Mouse (Mus musculus): ENCODE data around the gene Fbxo28.

The Fbxo28 gene

DNA sequence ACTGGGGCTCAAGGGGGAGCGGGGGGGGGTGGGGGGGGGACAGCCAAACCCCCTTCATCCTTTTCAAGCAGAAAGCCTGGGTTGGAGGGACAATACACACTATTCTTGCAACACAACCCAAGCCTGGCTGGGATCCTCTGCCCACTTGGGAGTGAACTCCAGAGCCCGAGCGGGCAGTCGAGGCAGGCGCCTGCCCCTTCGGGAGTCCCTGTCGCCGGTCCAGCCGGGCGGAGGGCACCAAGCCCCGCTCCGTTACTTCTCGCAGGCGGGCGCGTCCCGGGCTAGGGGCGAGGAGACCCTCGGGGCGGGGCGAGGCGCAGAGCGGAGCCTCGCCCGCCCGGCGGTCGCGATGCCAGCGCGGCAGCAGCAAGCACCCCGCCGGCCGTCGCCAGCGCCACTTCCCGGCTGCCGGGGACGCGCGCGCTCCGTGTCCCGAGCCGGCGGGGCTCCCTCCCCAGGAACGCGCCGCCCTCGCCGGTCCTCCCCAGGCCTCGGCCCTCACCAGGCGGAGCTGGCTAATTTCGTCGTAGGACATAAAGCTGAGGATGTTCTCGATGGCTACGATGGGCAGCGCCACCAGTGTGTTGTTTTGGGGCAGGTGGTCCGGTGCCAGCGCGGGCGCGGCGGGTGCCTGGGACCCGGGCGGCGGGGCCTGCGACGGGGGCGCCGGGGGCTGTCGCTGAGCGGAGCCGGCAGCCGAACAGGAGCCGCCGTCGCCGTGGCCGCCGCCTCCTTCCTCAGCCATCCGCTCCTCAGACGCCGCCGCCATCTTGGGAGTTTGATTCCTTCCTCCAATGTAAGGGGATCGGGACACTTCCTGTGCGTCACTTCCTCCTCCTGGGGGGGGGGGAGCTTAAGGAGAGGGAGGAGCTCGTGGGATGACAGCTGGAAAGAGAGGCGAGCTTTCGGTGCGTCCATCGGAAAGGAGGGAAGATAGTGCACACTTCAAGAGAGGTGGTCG is at the start of gene Fbxo28:
Fbxo28 (minus strand) TSS at position 809 of the 961 bp plus-strand sequence.
- DNase-seq (ENCODE audit: low spot score), result peak; percentile 79

- DNase-seq (ENCODE audit: low spot score), result no peak
Observed at GRCm38 (mm10) chr1:182388729-182389128, 47.3 kb upstream of the Fbxo28 start.

- DNase-seq (ENCODE audit: low spot score), result no peak
Observed at GRCm38 (mm10) chr1:182386449-182386848, 45.0 kb upstream of the Fbxo28 start.

DNA sequence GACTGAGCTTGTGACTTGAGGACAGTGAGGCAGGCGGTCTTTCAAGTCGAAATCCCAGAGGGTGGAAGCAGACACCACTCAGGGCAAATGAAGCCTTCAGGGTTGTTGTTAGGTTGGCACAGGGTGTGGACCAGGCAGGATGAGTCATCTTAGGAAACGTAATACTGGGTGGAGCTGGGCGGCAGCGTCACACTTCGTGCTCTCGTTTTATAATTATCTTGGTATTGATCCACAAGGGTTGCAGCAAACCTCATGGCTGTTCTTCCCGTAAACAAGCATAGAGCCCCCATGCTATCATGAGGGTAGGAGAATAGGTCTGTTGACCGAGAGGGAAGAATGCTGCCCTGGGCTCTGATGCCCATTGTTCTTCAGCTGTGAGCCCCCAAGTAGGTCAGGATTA is 41.7 kb upstream of the Fbxo28 start:
- no peak for DNase-seq (ENCODE audit: low spot score)

GRCm38 (mm10) chr1:182381327-182381726 is 39.9 kb upstream of the Fbxo28 start:
- DNase-seq (ENCODE audit: low spot score), result no peak

- DNase-seq (ENCODE audit: low spot score), result no peak
Observed at GRCm38 (mm10) chr1:182380683-182381082, 39.3 kb upstream of the Fbxo28 start.

DNA sequence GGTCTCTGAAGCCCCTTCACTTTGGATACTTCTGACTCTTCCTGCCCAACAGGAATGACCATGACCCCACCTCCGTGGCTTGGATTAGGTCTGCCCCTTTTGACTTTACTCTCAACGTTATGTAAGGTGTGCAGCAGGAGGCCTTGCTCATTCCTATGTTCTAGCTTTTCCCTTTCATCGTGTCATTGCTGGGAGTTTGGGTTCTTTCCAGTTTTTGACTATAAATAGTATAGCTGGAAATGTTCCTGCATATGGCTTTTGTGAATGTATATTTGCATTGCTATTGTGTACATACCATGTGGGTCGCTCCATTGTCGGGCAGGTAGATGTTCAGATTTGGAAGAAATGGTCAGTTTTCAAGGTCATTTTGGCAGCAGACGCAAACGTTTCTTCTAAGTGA is 37.4 kb upstream of the Fbxo28 start:
- no peak for DNase-seq (ENCODE audit: low spot score)

DNA sequence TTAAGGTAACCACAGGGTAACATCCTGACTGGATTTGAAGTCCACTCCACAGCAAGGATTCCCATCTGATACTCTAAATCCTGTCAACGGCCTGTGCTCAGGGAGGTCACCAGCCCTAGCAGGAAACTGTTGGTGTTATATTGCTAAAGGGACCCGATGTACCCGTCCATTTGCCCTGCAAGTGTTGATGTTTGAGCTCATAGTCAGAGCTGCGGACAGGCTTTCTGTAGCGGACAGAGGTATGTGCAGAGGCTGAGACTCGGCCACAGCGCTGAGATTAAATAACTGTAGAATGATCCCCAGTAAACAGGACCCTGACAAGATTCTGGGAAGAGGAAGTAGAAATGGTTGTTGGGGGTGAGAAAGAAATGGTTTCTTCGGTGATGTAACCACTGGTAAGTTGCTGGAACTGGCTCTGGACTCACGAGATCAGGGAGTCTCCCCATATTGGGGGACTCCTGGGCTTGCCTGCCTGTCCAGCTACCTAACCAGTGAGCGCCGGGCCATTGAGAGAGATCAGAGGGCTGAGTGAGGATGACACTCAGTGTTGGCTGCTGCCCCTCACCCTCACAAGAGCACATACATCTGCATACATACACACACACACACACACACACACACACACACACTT is 36.9 kb upstream of the Fbxo28 start:
- no peak for DNase-seq (ENCODE audit: low spot score)

- no peak for DNase-seq (ENCODE audit: low spot score)
Observed at GRCm38 (mm10) chr1:182377519-182377918, 36.1 kb upstream of the Fbxo28 start.

DNA sequence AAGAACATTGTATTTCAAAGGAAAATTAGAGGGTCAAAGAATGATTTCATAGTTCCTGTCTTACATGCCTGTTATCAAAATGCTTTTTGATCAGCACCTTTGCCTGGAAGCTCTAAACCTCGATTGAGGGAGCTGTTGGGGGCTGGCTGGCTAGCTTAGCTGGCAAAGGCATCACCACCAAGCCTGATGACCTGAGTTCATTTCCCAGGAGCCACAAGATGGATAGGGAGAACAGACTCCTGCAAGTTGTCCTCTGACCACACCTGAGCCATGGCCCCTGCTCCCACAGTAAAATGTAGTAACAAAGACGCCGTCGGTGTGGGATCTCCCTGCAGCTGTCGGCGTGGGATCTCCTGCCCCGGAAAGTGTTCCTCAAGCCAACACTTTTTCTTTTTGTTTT is 35.4 kb upstream of the Fbxo28 start:
- no peak for DNase-seq (ENCODE audit: low spot score)

GRCm38 (mm10) chr1:182376221-182376620 is 34.8 kb upstream of the Fbxo28 start:
- no peak for DNase-seq (ENCODE audit: low spot score)

DNA sequence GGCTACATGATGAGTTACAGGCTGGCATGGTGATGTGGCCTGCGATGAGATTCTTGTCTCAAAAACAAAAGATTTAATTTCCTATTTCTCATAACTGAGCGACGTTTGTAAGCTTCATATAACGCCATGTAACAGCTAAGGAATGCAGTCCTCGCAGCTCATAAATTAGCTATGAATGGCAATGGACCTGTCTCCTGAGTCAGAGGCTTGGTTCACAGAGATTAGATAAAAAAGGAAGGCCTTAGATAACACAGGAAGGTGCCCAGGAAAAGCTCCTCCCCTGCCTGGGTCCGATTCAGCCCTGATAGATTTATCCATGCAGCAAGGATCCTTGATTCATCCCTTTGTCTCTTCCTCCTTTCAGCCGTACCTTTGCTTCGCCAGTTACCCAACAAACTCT is 30.5 kb upstream of the Fbxo28 start:
- DNase-seq (ENCODE audit: low spot score), result no peak

GRCm38 (mm10) chr1:182369435-182369834 is 28.0 kb upstream of the Fbxo28 start:
- no peak for DNase-seq (ENCODE audit: low spot score)

DNA sequence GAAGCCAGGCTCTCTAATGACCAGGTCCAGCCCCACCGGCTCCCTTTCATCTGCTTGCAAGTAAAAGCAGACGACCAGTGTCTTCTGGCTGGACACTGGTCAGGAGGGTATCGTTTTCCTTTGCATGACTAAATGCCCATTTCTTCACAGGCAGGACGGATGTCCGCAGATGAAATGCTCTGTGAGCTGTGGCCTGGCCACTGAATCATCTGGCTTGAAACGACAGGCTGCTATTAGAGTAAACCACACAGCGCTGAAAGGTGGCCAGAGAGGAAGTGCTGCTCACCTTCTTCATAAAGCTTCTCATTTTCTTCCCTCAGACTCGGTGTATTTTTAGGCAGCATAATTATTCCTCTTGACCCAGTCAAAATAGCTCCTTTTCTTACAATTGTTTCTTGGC is 27.4 kb upstream of the Fbxo28 start:
- no peak for DNase-seq (ENCODE audit: low spot score)

DNA sequence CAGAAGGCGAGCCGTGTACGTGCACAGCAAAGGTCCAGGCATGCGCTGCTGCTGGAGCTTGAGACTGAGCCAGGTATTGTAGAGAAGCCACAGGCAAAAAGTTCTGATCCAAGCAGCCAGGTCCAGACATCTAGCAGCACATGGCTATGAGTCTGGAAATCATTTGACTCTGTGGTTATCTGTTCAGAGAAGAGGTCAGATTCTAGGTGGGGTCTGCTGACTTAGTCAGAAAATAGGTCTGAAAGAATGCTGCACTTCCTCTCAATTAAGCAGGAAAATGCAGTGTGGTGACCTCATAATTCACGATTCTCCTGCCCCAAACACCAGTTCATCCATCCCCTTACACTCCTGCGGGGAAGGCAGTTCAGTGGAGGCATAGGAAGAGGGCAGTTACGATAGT is 26.9 kb upstream of the Fbxo28 start:
- no peak for DNase-seq (ENCODE audit: low spot score)

DNA sequence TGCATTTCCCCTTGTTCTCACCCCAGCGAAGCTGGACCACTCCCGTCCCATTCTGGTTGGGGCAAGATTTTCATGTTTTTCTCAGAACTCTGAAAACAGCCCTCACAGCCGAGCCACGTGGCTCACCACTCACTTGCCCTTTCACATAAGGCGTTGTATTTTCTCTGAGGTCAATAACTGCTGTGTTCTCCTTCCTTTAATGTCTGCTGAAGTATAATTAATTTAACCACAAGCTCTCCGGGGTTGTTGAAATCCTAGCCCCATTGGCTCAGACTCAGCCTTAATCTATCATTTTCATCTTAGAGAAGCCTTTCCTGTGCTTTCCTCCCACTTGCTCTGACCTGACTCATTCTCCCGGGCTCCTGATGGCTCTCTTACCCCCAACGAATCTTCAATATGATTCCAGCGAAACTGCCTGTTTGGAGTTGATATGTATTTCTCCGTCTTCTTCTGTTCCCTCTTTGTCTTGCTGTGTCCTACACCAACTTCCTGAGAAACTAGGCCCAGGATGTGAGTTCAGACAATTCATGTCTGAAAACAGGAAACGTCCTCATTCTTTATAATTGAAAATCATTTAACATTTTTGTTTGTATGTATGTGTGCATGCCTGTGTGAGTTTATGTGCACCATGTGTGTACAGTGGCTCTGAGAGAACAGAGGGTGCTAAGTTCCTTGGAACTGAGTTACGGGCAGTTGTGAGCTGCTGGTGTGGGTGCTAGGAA is 22.4 kb upstream of the Fbxo28 start:
- no peak for DNase-seq (ENCODE audit: low spot score)

DNA sequence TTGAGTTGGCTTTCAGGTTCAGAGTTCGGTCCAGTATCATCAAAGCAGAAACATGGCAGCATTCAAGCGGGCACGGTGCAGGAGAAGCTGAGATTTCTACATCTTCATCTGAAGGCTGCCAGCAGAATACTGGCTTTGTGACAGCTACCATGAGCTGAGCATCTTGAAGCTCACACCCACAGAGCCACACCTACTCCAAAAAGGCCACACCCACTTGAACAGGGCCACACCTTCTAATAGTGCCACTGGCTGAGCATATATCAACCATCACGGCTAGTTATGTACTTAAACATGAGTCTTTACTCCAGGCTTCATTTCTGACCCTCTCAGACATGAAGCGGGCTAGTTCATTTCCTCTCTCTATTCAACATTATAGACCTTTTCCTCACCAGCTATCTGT is 21.3 kb upstream of the Fbxo28 start:
- DNase-seq (ENCODE audit: low spot score), result no peak

DNA sequence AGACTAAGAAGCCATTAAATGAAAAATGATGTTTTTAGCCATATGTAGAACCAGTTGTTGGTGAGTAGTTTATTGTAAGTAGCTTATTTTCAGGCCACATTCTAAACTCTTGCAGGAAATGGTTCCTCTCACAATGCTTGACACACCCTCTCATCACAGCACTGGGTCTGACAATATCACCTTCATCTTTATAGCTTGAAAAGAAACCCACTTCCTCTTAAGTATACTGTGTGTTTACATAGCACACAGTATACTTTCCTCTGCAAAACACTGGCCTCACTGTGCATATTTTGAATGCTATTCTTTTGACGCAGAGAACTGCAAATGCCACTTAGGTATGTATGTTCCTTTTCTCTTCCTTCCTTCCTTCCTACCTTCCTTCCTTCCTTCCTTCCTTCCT is 16.7 kb upstream of the Fbxo28 start:
- DNase-seq (ENCODE audit: low spot score), result no peak

DNA sequence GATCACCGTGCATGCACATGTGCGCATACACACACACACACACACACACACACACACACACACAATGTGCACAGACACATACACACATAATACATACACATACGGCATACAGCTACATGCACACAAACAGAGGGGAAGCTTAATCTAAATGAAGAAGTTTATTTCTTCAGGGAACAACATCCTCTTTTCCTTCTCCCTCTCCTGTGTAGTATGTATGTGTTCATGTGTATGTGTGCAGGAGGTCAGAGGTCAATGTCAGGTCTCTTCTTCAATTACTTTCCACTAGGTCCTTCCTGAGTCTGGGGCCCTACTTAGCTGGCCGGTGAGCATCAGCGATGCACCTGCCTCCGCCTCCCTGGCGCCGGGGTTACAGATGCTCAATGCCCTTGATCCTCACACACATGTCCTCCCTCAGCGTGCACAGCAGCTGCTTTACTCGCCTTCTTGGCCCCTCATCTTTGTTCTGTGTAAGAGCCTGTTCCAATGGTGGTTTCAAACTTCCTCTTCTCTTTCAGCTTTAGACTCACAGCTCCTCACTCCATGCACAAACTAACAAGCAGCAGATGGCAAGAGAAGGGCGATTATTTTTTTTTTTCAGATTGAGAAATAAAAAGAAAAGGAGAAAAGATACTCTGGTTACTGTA is 13.2 kb upstream of the Fbxo28 start:
- DNase-seq (ENCODE audit: low spot score), result no peak

- no peak for DNase-seq (ENCODE audit: low spot score)
Observed at GRCm38 (mm10) chr1:182349557-182349956, 8.1 kb upstream of the Fbxo28 start.

GRCm38 (mm10) chr1:182346491-182346890 is 5.1 kb upstream of the Fbxo28 start:
- DNase-seq (ENCODE audit: low spot score), result no peak

DNA sequence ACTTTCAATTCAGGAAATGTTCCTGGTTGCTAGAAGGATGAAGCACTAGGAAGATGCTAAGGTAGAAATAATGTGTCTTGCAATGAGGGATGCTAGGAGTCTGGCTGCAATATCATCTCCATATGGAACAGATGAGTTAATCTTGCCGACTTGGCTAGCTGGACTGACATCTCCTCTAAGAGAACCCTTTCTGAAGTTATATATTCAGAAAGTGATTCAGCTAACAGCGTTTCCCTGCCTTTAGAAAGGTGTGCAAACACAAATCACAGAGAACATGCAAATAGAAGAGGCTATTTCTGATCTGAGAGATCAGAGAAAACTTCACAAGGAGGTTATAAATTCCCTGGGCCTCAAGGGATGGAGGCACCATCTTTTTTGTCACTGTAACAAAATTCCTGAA is 4.4 kb upstream of the Fbxo28 start:
- no peak for DNase-seq (ENCODE audit: low spot score)

All from ovary, postnatal 36 days (tissue).